Mouse (Mus musculus): ENCODE measurements around the gene Pnp. TPM values are rescaled to one million over a fixed set of nuclear protein-coding genes. Genes with fewer than 3 reads are reported as not detected.

Pnp gene
- total RNA-seq (2023): 18.1 TPM

DNA sequence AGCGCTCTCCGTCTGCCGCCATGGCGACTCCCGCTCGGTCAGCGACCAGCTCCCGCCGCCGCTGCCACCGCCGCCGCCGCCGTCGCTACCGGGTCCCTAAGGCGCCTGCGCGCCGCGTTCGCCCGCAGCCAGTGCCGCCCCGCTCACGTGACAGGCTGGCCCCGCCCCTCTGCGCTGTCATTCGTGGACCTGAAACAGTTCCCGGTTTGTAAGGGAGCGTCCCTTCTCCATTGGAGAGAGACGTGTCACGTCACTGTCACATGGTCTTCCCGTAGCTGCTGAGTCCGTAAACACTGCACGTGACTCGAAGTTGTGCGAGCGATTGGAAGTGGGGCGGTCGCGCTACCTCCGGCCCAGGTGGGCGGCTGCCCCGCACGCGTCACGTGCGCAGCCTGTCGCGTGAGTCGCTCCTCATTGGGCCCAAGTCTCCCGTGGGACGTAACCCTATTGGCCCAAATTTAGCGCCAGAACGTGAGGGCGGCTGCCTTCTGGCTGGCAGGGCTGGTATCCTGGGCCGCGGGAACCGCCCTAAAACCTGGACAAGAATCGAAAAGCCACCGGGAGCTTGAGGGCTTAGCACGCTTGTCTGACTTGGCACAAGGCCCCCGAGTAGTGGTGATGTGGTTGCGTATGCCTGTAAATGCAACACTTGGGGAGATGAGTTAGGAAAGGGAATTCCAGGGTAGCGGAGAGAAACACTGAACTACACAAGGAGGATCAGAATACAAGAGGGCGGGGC, at the start of gene Pnp, which contains the start of gene Pip4p1:
TSS of gene Pnp (plus strand) at position 329 of the 739 bp plus-strand sequence.
TSS of gene Pip4p1 (minus strand) at position 103 of the 739 bp plus-strand sequence.

GRCm38 (mm10) chr14:50897374-50897765, 33.5 kb upstream of the Pnp start, which contains the start of gene Klhl33:
Gene Klhl33 (minus strand): TSS chr14:50897507.

DNA sequence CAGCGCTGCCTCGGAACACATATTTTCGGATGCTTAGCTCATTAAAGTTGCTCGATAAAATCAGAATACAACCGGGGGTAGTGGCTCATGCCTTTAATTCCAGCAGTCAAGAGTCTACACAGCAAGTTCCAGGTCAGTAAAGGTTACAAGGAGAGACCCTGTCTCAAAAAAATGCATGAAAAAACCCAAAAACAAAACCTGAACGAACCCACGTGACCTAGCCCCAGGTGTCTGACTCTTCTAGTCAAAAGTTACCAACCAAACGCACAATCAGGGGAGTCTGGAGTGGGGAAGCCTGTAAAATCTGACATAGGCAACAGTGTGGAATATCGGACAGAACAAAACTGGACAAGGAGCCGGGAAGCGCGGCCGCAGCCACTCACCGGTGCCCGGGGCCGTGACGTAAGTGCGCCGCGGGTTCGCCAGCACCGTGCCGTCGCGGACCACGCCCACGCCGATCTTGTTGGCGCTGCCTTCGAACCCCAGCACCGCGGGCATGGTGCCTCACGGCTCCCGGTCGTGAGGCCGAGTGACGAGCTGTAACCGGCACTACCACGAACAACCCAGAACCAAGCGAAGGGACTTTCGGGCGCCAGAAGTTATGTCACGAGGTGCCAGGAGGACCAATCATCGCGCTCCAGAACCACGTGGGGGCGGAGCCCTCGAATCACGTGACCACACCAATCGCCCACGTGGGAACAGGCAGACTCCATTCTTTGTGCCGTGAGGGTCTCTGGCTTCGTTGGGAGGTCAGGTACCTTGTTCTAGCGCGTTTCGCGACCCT, 6.4 kb upstream of the Pnp start, which contains the start of the genes Osgep and Apex1:
TSS of gene Osgep (minus strand) at position 613 of the 784 bp plus-strand sequence.
TSS of gene Apex1 (plus strand) at position 688 of the 784 bp plus-strand sequence.

GRCm38 (mm10) chr14:50943932-50944667, 13.2 kb downstream of the Pnp start, which contains the start of gene Gm49342:
Gene Gm49342 (plus strand): TSS chr14:50944517.

GRCm38 (mm10) chr14:50955942-50956508, 25.1 kb downstream of the Pnp start, which contains the start of gene Pnp2:
Gene Pnp2 (plus strand): TSS chr14:50955992.

DNA sequence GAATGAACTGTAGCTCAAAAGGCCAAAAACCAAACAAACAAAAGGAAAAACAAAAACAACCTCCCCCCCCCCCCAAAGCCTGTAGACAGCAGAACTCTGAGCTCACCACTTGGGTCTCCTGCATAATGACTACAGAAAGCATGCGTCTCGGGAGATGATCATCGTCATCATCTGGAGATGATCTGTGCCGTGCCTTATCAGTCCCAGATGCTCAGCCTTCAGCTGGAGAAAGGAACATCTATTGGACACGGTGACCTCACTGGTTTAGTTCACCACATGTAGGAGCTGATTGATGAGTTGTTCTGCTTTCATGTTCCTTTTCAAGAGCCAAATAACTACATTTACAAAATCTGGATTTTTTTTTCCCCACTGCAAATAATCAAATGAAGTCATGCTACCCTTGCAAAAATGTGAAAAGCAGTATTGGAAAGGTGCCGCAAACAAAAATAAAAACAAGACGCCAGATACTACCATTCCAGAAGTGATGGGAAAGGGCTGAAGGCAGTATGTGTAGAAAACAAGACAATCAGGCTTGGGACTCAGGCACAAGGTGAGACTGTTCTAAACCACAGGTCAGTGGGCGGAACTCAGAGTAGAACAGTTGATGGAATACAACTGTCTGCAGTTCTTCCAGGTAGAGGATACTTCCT, 76.4 kb downstream of the Pnp start, which contains the start of gene Rnase10:
TSS of gene Rnase10 (plus strand) at position 600 of the 650 bp plus-strand sequence.

Other genes starting within 250 kb of the Pnp start
- not detected for gene Olfr747, start 237.9 kb upstream of the Pnp start, total RNA-seq (2023)
- gene Olfr748, start 223.7 kb upstream of the Pnp start, total RNA-seq (2023): not detected
- gene Olfr749, start 186.0 kb upstream of the Pnp start, total RNA-seq (2023): not detected
- gene Ttc5, start 145.6 kb upstream of the Pnp start, total RNA-seq (2023): 79.6 TPM
- gene Ccnb1ip1, start 123.3 kb upstream of the Pnp start, total RNA-seq (2023): not detected
- gene Parp2, start 123.2 kb upstream of the Pnp start, total RNA-seq (2023): 44.2 TPM
- gene Tep1, start 60.5 kb upstream of the Pnp start, total RNA-seq (2023): 34.1 TPM
- not detected for gene Klhl33, start 33.6 kb upstream of the Pnp start, total RNA-seq (2023)
- gene Osgep, start 6.2 kb upstream of the Pnp start, total RNA-seq (2023): 40.7 TPM
- gene Apex1, start 6.1 kb upstream of the Pnp start, total RNA-seq (2023): 49.0 TPM
- 104 TPM for gene Pip4p1, start 226 bp upstream of the Pnp start, total RNA-seq (2023)
- gene Gm49342, start 13.4 kb downstream of the Pnp start, total RNA-seq (2023): 20.5 TPM
- 1.0 TPM for gene Pnp2, start 24.9 kb downstream of the Pnp start, total RNA-seq (2023)
- not detected for gene Rnase10, start 76.7 kb downstream of the Pnp start, total RNA-seq (2023)
- gene Rnase9, start 110.8 kb downstream of the Pnp start, total RNA-seq (2023): not detected
- gene Rnase11, start 119.1 kb downstream of the Pnp start, total RNA-seq (2023): not detected
- gene Rnase12, start 126.6 kb downstream of the Pnp start, total RNA-seq (2023): not detected
- not detected for gene Olfr750, start 143.4 kb downstream of the Pnp start, total RNA-seq (2023)
- gene Rnase4, start 160.0 kb downstream of the Pnp start, total RNA-seq (2023): 2.4 TPM
- gene Ang, start 160.1 kb downstream of the Pnp start, total RNA-seq (2023): 2.6 TPM
- not detected for gene Eddm3b, start 183.3 kb downstream of the Pnp start, total RNA-seq (2023)
- 3.4 TPM for gene Rnase6, start 192.8 kb downstream of the Pnp start, total RNA-seq (2023)
- not detected for gene Rnase1, start 215.7 kb downstream of the Pnp start, total RNA-seq (2023)
- gene Rnase2b, start 231.2 kb downstream of the Pnp start, total RNA-seq (2023): not detected

Measured in CD4-positive naive resting alpha-beta T cell, adult 57 days (primary cell).